Mouse (Mus musculus) thymus, adult 2 months (tissue): ENCODE measurements around the gene Hcar1.

Experiments used
- CTCF ChIP-seq: fragments of 200-500 bp; IDR thresholded peaks from 2 replicates; pipeline ENCODE4 v1.5.1; 2012; ENCODE audit warnings: mild to moderate bottlenecking, control low read depth, low read length, moderate library complexity, borderline replicate concordance; ENCODE audit not compliant: control insufficient read depth, poor library complexity, insufficient read depth; ENCODE audit errors: extremely low read depth
- POLR2A ChIP-seq: fragments of 200-500 bp; IDR thresholded peaks from 2 replicates; pipeline ENCODE4 v1.6.1; 2012; ENCODE audit warnings: mild to moderate bottlenecking, low read length, control low read depth, moderate library complexity; ENCODE audit not compliant: control insufficient read depth, poor library complexity, insufficient read depth; ENCODE audit errors: extremely low read depth

GRCm38 (mm10) chr5:123853877-123854504 is 25.8 kb downstream of the Hcar1 start:
- TF ChIP-seq POLR2A (no peak), CTCF (no peak)
